Mouse (Mus musculus) WW6 (cell line): Measurements from ENCODE around the gene Aloxe3.

ENCODE experiments used
- DNase-seq: peaks from one replicate; pipeline ENCODE4 v3.0.0-alpha.2; 2013; ENCODE audit warnings: low read depth, low spot score

Gene Aloxe3

DNA sequence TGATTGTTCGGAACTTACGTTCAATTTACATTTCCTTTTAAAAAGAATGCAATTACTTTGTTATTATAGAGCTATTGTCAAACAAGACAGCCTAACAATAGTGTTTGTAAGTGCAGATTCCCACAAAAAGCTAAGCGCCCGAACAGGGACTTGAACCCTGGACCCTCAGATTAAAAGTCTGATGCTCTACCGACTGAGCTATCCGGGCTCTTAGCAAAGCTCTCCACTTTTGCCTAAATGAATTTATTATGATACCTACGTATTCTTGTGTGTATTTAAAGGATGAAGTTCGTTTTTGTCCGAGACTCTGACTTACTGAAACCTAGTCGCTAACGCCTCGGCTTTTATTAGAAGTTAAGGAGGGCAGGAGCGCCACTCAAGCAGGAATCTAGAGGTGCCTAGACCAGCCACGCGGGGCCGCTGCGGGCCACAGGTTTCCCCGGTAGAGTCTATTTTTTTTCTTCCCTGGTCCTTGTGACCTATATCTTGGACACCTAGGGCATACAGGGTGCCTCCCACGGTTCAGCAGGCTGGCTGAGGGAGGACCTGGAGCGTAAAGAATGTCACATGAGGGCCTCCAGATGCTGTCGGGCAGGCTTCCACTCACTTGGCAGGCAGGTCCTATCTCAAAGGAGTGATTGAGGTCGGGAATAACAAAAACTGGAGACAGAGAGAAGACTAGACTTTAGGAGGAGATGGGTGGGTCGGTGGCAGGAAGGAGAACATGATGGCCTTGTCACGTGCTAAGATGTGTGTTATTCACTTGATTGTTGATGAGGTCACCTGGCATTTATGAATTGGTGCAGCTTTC, 450 bp upstream of the Aloxe3 start:
- peak; percentile 89 for DNase-seq

DNA sequence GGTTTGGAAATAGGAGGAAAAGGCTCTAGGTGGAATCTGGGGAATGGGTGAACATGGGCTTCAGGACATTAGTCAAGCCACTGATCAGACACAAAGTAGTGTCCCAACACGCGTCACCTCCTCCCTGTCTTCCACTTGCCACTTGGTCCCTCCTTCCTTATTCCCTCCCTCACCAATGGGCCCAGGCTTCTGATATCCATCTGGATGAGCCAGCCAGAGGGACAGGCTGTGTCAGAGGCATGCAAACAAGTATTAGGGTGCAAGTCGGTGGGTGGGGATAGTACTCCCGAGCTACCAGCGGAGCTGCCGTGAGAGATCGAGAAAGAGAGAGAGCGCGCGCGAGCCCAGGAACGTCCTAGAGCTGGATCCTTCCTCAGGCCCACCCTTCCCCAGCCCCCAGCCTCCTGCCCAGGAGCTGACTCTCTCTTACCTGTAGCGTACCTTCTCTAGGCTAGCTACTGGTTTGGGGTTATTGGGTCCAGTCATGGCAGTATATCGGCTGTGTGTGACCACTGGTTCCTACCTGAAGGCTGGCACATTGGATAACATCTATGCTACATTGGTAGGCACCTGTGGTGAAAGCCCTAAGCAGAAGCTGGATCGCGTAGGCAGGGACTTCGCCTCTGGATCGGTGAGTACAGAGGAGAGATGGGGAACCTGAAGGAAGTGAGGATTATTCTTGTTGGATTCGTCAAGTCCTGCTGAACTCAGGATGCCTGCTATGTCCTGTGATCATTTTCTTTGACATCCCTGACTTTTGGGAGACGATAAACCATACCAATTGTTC, 416 bp downstream of the Aloxe3 start:
- no peak for DNase-seq

DNA sequence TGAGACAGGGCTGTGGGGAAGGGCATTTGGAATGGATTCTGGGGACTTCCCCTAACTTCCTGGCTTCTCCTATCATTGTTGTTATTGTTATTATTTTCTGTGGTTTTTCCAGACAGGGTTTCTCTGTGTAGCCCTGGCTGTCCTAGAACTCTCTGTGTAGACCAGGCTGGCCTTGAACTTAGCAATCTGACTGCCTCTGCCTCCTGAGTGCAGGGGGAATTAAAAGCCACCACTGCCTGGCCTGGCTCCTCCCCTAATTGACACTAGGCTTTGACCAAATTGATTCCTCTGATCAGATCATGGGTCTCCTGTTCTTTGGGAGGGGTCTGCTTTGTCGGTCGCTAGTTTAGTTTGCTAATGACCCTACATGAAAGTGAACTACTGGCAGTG, 1.0 kb downstream of the Aloxe3 start:
- no peak for DNase-seq

DNA sequence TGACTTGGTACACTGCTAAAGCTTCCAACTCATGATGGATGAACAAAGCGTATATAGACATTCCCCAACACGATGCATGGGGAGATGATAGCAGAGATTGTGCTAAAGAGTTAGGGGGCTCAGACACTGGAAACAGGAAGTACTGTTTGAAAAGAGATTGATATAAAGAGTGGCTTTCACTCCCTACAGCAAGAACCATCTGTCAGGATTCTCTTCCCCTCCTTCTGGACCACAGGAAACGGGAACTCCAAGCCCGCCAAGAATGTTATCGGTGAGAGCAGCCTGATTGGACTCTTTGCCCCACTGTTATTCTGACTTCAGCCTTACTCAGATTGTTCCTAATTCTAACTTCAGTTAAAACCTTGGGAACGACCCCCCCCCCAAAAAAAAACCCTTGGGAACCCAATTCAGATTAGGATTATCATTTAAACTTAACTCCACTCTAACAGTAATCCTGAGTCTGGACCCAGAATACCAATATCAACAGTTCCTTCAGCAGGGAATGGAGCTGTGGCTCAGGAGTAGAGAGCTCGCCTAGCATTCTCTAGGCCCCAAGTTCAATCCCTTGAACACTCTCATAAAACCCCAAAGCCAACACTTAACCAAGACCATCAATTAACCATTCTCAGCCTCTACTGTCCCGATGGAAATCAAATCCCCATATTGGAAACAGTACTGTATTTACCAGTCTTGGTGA, 2.9 kb downstream of the Aloxe3 start:
- no peak for DNase-seq

DNA sequence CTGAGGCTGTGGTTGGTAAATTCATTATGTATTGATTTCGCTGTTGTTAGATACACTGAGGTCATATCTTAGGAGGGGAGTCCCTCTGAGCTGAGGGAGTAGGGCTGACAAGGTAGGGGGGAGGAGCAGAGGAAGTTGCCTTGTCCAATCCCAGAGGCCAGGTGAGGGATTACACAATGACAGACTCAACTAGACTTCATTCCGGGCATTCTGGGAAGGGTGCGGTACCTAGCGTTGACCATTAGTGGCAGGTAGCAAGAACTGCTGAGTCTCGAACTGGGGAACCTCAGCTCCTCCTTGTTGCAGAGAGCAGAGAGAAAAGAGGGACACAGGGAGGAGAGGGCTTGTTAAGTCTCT, 7.8 kb downstream of the Aloxe3 start:
- no peak for DNase-seq

DNA sequence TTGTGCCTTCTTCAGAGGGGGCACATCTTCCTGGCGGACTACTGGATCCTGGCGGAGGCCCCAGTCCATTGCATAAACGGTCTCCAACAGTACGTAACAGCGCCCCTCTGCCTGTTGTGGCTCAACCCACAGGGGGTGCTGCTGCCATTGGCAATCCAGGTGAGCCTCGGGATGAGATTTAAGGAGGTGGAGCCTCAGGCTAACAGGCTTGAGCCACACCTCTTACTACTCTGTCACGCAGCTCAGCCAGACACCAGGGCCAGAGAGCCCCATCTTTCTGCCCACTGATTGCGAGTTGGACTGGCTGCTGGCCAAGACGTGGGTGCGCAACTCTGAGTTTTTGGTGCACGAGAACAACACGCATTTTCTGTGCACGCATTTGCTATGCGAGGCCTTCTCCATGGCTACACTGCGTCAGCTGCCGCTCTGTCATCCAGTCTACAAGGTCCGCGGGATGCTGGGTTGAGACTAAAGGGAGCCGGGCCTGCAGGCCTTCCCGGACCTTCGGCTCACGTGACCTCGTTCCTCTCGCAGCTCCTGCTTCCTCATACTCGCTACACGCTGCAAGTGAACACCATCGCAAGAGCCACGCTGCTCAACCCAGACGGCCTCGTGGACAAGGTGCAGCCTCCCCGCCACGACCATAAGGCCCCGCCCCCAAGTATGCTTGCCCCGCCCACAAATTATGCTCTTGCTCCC, 8.4 kb downstream of the Aloxe3 start:
- peak; percentile 90 for DNase-seq

DNA sequence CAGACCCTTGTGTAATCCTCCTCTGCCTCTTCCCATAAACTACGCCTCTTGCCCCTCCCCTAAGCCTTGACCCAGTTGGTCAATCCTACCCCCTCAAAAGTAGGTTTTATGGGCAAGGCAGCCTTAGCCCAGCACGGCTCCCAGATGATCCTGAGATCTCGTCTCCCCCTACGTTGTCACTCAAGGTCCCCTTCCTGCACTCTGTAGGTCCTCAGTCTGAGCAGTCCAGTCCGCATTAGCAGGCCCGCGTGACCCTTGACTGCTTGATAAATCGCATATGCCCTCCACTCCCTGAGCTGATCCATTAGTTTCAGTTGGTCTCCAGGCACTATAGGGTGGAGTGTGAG, 8.9 kb downstream of the Aloxe3 start:
- no peak for DNase-seq

DNA sequence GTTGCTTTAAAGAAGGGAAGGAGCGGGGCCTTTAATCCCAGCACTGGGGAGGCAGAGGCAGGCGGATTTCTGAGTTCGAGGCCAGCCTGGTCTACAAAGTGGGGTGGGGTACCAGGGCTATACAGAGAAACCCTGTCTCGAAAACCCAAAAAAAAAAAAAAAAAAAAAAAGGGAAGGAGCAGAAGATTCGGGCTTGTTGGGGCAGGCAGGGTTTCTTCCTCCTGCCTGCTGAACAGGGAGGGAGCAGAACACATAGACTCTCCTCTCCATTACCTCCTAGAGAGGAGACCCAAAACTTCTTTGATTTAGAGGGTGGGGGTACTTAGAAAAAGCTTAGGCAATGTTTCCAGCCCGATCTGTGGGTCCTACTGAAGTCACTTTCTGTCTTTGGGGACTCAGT, 9.7 kb downstream of the Aloxe3 start:
- DNase-seq, result no peak

DNA sequence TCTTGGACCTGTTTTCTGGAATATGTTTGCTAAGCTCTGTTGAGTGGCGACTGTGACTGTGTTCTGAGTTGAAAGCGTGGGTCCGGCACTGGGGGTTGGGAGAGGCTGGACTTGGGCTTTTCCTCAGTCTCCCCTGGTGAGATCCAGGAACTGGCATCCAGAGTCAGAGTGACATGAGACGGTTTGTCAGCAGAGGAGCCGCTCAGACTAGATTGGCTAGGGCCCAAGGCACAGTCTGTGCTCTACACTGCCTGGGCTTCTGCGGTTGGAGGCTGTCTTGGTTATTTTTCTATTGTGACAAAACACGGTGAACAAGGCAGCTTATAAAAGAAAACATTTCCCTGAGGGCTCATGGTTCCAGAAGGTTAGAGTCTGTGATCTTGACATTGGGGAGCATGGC, 21.9 kb downstream of the Aloxe3 start:
- DNase-seq, result no peak

DNA sequence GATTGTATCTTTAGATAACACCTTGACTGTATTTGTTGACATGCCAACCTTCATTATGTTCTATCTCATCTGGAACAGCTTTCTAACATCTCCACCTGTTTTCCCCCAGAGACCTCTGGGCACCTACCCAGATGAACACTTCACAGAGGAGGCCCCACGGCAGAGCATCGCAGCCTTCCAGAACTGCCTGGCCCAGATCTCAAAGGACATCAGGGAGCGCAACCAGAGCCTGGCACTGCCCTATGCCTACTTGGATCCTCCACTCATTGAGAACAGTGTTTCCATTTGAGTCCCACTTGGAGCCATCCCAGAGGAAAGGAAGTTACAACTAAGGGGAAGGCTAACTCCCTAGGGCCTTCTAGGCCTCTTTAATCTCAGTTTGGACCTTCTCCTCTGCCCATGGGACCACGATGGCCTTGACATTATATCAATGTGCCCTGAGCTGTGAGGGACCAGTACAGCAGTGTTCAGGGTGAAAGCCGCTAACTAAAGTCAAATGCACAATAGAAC, 22.8 kb downstream of the Aloxe3 start:
- DNase-seq, result no peak

DNA sequence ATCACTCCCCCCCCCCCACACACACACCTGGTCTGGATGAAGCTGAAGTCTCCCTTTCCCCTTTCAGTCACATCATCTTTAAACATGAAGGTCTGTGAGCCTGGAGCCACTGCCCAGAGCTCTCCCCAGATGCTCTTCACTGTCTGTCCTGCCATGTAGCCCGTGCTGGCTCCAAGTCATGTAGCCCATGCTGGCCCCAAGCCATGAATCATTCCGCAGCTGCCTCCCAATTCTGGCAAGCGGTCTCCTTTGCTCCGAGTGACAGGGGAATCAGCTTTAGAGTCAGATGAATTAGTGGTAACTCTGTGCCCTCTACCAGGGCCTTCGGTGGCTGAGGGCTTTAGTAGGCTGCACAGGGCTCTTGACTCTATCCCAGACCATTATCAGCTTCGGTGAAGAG, 24.0 kb downstream of the Aloxe3 start:
- no peak for DNase-seq

DNA sequence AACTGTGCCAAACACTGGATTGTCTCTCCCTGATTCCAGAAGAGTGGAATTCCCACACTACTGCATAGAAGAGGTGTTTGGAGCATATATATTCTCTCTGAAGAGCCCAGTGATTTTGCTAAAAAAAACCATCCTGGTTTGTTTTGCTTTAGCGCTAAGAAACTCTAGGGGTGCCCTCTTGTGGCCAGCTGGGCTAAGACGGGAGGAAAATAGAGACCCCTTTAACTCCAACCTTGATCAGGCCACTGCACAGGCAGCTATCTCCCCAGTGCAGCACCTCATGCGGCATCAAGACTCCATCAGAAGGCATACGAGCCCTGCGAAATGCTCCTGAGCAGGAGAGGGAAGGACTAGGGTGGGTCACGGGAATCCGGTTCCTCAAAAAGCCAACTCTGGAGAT, 24.7 kb downstream of the Aloxe3 start:
- DNase-seq, result peak; percentile 57

DNA sequence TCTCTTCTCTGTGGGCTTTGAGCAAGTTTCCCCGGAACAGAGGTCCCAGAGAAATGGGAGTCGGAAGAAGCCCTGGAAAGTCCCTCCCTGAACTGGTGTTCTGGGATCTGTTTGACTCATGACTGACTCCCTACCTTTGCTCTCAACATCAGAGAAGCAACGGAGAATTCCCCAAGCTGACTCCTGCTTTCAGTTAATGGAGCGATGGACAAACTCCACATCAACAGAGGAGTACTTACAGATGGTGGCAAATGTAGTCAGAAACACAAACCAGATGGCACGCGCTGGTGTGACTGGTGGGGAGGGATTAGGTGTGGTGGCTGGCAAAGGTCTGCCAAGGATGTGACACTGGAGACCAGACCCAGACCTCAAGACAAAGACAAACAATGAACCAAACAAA, 25.3 kb downstream of the Aloxe3 start:
- no peak for DNase-seq

DNA sequence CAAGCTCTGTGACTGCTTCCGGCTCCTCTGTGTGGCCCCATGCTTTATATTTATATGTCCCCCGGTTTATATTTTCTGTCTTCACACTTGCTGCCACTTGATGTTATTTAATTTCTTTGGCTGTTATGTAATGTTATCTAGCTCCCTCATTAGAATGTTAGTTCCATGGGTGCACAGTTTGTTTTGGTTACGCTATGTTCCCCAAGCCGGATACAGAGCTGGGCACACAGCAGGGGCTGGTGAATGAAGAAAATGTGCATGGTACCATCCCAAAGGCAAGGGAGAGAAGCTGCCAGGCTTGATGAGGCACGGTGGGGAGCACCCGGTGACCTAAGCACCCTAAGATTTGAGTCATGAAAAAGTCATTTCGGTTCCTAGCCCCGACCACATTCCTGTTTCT, 28.1 kb downstream of the Aloxe3 start:
- DNase-seq, result no peak

DNA sequence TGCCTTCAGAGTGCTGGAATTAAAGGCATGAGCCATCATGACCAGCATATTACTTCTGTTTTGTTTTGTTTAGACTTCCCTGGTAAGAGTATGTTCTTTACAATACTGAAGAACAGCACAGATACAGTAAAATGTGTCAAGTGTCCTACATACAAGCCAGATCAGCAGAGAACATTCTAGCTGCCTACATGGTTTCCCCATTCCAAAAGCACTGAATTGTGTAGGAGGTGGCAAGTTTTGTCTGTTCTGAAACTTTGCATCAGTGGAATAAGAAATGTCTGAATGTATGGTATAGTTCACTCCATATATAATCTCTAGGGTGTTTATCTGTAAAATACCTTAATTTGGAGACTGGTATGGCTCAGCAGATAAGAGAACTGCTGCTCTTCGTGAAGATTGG, 29.7 kb downstream of the Aloxe3 start:
- no peak for DNase-seq

DNA sequence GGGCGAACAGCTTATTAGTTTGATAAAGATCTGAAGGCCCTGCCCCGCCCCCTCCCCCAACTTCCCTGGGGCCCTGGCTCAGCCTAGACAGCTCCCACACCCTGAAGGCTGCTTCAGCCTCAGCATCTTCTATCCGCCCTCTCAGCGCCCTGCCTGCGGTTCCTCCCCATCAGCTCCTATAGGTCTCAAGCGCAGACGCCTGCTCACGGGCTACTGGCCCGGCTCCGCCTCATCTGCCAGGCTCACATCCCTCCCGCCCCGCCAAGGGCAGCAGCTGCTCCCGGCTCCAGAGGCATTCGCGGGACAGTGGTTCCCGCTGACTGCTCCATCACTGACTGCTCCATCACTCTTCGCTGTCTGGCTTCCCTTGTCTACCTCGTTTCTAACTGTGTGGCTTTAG, 31.1 kb downstream of the Aloxe3 start, which contains the start of gene Alox12b:
TSS of gene Alox12b (plus strand) at position 190 of the 400 bp plus-strand sequence.
- no peak for DNase-seq

DNA sequence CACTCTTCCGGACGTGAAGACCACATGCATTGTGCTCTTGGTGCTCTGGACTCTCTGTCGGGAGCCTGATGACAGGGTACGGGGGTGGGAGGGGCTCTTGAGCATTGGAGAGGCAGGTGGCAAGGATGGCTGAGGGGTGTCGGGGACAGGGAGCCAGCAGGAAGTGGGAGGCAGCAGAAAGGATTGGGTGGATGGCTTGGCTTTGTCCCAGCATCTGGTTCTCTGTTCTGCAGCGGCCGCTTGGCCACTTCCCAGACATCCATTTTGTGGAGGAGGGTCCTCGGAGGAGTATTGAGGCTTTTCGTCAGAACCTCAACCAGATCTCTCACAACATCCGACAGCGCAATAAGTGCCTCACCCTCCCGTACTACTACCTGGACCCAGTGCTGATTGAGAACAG, 43.6 kb downstream of the Aloxe3 start:
- DNase-seq, result no peak

DNA sequence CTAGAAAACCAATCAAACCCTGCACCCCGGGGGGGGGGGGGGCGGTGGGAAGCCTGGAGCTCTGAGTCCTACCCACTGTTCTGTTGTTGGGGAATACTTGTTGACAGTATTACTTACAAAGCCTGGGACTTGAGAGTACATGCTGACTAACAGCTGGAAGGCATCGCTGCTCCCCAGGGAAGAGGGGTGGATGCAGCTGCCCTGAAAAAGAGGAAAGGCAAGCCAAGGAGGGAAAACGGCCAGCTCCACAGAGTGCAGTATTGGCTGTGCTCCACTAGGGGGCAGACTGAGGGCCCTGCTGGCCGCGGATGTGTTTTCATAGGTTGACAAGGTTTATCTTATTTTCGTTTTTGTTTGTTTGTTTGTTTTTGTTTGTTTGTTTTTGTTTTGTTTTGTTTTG, 45.9 kb downstream of the Aloxe3 start:
- DNase-seq, result peak; percentile 31

DNA sequence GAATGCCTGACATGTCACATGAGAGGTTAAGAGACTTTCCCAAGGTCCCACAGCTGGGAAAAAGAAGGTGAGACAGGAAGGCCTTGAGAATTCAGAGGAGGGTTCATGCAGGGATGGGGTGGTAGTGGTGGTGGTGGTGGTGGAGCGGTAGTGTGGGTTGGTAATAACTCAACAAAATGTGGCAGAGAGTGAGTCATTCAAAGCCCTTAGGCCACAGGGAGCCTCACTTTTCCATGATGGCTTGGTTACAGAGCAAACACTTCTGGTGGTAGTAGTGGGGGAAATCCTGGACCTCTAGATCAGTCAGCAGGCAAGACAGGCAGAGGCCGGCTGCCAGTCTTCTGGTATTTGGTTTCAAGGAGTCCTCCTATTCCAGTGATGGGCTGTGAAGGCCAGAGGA, 46.9 kb downstream of the Aloxe3 start:
- no peak for DNase-seq

DNA sequence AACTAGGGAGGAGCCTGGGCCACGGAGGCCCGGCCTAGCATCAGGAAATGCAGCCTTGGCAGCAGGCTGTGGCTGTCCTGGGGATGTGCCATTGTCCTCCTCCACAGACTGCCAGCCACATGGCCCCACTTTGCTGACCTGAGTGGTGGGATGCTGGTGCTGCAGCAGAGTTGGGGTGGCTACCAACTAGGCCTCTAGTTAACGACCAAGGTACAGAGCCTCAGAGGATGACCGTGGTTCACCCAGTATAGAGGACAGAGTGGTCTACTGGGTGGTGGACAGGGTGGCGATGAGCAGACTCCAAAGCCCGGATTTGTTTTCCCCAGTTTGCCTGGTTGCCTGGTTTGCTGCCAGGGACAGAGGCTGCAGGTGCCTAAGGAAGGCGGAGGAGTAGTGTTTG, 49.0 kb downstream of the Aloxe3 start:
- DNase-seq, result no peak

DNA sequence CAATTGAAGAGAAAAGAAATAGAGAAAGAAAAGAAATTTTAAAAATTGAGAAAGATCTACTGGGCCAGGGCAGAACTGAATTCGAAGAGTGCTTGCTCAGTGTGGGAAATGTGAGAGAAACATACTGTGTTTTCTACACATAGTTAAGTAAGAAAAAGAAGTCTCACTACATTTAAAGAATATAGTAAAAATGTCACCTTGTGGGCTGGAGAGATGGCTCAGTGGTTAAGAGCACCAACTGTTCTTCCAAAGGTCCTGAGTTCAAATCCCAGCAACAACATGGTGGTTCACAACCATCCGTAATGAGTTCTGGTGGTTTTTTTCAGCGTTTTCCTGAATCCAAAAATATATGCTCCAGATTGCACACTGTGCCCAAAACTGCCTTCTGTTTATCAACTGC, 52.8 kb downstream of the Aloxe3 start:
- no peak for DNase-seq

DNA sequence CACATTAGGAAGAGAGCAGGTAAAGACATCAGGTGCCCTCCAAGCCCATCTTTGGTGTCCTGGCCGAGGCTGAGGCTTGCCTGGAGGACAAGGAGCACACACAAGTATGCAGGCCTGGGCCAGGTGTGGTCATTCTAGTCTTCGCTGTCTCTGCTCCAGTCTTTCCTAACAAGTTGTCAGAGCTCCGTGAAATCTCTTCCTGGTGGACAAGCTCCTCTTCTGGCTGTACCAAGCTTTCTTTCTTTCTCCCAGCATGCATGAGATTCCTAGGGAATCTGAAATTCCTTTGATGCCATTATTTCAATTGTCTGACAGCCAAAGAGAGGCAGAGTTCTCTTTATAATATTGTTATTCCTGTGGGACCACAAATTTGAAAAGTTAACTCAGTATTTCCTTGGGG, 53.8 kb downstream of the Aloxe3 start:
- DNase-seq, result no peak
